Mouse (Mus musculus): ENCODE results near the gene Nxnl2.
A peak's percentile ranks its signal among the peaks of the same experiment; 100 is the strongest.
"Not testable (repeated sequence)": the region's sequence is repeated elsewhere in the genome, so short reads cannot be mapped to it uniquely, and the experiment has no call there.

The Nxnl2 gene

GRCm38 (mm10) chr13:51182236-51182635 is 11.4 kb downstream of the Nxnl2 start:
- no peak for DNase-seq

DNA sequence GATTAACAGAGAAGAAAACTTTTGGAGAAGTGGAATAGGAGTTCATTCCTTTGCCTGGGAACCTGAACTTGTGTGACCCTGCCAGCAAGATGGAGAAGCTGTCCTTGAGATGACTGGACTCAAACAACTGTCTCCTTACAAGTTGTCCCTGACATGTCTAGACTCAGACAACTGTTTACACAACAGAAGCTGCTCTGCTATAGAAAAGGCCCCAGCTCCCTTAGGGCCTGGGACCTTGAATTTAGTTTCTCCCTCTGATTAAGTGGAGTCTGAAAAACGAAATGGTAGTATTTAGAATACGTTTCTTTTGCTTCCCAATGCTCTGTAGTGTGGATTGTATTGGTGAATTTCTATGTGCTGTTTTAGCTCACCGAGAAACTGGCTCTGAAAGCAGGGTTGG is 14.1 kb downstream of the Nxnl2 start:
- DNase-seq = no peak

GRCm38 (mm10) chr13:51190336-51190735 is 19.5 kb downstream of the Nxnl2 start:
- DNase-seq = no peak

DNA sequence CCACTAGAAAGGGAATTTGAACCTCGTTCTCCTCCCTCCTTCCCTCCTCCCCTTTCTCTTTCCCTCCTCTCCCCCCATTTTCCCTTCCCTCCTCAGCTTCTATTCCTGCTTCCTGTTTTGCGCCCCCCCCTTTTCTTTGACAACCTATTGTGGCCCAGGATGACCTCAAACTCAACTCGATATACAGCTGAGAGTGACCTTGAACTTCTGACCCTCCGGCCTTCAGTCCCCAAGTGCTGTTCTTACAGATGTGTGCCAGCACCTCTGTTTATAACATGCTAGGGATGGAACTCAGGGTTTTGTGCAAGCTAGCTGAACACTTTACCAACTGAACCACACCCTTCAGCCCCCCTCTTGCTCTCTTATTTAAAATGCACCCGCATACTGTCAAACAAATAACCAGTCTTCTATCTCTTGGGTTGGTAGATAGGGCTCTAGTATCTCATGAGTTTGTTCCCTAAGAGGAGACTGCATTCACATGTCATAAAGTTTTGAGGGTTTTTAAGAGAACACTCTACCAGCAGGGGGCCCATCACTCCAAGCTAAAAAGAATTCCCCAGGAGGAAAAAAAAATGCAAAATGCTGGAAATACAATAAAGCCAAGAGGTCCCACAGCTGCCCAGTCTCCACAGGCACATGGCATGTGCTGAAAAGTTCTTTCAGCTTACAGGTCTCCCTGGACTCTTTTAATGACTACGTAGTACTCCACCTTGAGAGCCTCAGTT is 20.8 kb downstream of the Nxnl2 start:
- peak; percentile 66 to 74 for DNase-seq

- no peak for DNase-seq
These were observed 23.1 kb downstream of the Nxnl2 start for GRCm38 (mm10) chr13:51193893-51194292.

DNA sequence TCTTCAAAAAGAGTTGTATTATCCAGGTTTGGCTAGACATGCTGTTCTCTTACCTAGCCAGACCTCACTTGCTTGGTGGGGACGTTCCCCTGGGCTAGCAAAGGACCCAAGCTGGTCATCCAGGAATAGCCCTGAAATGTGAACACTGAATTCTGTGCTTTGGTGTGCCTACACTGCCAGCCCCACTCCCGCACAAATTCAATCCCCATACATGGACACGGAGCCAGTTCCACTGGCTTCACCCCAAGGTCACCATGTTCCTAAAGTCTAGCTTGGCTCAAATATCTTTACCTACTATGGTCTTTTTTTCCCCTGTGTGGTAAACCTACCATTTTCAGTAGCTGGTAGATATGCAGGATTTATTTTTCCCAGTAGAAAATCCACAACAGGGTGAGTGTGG is 26.9 kb downstream of the Nxnl2 start:
- DNase-seq = no peak

GRCm38 (mm10) chr13:51198186-51198585 is 27.4 kb downstream of the Nxnl2 start:
- DNase-seq = peak; percentile 42 to 63

DNA sequence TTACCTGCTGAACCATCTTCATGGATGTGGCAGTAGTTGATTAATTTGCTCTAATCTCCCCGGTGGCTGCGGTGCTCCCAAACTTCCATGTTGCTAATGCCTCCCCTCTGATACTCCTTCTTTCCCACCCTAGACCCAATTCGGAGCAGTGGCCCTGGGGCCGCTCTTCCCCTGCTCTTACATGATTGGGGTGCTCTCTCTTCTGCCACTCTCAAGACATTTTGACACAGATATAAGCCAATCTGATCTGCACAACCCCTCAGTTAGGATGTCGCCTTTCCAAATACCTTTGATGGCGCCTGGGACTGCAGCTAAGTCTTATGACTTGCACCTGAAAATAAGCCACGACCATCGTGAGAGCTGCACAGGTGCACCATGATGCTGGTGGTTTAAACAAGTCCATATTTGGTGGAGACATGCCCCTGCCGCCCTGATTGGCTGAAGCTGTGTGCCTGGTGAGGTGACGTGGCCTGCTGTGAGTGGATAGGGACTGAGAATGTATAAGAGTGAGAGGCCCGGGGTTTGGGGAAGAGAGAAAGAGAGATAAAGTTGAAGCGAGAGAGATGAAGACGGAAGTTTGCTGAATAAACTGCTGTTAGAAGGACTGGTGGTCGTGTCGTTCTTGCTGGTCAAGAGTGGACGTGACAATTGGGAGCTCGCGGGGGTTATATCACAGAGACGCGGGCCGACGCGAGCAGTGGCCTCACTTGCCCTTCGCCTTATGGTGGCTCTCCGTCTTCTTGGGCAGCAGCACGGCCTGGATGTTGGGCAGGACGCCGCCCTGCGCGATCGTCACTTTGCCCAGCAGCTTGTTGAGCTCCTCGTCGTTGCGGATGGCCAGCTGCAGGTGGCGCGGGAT is 31.4 kb downstream of the Nxnl2 start:
- not testable (repeated sequence) for DNase-seq

DNA sequence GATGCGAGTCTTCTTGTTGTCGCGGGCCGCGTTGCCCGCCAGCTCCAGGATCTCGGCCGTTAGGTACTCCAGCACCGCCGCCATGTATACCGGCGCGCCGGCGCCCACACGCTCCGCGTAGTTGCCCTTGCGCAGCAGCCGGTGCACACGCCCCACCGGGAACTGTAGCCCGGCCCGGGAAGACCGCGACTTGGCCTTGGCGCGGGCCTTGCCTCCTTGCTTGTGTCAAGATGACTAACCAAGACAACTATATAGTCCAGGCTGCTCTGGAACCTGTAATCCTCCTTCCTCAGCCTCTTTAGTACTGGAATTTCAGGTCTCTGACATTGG is 32.0 kb downstream of the Nxnl2 start:
- DNase-seq = peak; percentile 62 to 71

DNA sequence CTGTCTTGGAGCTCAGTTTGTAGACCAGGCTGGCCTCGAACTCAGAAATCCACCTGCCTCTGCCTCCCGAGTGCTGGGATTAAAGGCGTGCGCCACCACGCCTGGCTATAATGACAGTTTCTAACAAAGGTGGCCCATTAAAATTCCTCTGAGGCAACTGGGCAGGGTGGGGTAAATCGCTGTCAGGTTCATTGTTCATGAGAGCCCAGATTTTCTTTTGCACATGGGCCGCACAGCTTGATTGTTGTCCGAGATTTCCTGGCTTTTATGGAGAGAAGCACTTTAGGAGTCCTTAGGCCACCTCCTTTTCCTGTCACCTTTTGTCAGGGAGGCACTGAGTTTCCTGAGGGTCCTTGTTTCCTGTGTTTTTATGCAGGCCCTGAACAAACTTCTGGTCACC is 32.6 kb downstream of the Nxnl2 start:
- no peak for DNase-seq

DNA sequence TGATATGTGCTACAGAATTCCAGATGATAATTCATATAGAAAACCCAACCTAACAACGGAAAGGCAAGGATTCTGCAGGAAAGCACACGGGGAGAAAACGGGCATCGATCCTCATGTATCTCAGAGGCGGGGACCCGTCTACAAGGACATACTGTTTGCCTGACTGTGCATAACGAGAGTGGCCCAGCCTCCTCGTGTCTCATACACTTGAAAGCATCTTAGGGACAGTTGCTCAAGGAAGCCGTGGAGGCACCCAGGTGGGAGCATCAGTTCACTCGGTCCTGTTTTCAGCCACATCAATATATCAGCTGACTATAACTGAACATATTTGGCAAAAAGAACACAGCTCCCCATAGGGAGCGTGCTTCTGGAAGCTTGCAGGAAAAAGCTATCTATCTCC is 33.3 kb downstream of the Nxnl2 start:
- not testable (repeated sequence) for DNase-seq

- DNase-seq = no peak
These were observed 37.1 kb downstream of the Nxnl2 start for GRCm38 (mm10) chr13:51207965-51208364.

- peak; percentile 53 to 68 for DNase-seq
These were observed 37.7 kb downstream of the Nxnl2 start for GRCm38 (mm10) chr13:51208378-51209100.

DNA sequence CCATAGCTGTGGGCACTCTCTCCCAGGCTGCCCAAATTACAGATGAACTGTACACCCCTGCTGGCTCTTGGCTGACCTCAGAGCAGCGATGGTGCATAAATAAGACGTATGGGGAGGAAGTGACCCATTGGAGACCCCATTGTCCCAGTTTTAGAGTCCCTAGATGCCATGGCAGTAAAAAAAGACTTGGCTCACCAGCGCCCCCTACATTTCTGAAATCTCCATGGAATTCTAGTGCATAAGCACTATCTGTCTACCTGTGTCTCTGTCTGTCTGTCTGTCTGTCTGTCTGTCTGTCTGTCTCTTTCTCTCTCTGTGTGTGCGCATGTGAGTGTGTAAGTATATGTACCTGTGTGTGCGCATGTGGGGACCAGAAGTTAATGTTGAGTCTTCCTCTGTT is 39.8 kb downstream of the Nxnl2 start:
- no peak for DNase-seq

DNA sequence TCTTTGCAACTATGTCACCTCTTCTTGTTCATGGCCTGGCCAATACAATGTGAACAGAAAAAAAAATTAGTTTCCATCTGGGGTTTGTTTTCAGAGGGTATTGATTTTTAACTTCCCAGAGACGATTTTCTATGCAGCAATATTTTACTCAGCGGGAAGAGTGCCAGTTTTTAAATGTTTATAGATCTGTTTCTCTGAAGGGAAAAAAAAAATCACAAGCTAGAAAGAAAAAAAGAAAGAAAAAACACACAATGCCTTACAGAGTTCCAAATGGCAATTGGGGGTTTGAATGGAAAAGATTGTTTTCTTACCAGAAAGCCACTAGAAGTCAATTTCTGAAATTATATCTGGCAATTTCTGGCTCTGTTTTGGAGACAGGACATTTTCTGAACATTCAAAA is 43.9 kb downstream of the Nxnl2 start:
- no peak for DNase-seq

- no peak for DNase-seq
These were observed 50.1 kb downstream of the Nxnl2 start for GRCm38 (mm10) chr13:51220897-51221296.

- peak in 1 of 2 experiments; percentile 49 for DNase-seq
These were observed 50.8 kb downstream of the Nxnl2 start for GRCm38 (mm10) chr13:51221425-51222160.
